Mouse (Mus musculus) left cerebral cortex, adult 2 months (tissue): ENCODE data around the gene Gm21973. TPM values are rescaled to one million over a fixed set of nuclear protein-coding genes. Genes with fewer than 3 reads are reported as not detected.

Source experiments
- DNase-seq, 2 experiments: peaks; one replicate each; pipeline ENCODE4 v3.0.0; 2021 to 2022; ENCODE audit warnings: low spot score in 2 of 2, mixed read lengths in 1 of 2; ENCODE audit errors: extremely low spot score in 1 of 2
- H3K27ac ChIP-seq: fragments of 200-600 bp; 2 replicates; pipeline ENCODE4 v1.8.1; 2022
- H3K4me3 ChIP-seq: fragments of 200-600 bp; 2 replicates; pipeline ENCODE4 v1.8.1; 2022
- CTCF ChIP-seq: fragments of 200-600 bp; IDR thresholded peaks from 2 replicates; pipeline ENCODE4 v1.8.1; 2022; ENCODE audit warnings: antibody characterized with exemption, mild to moderate bottlenecking, moderate library complexity
- intact Hi-C: fragments of 180-260 bp; cut with DNase I; formaldehyde crosslinking; loops from one replicate; pipeline ENCODE4 v1.15.1; 2025
- long read RNA-seq, 2 experiments: library from polyadenylated mRNA; stranded (forward); transcript quantifications; one replicate each; pipeline ENCODE4 v2.0.0; 2021; ENCODE audit warnings: borderline mapping rate in 2 of 2
- total RNA-seq, 2 experiments: library from RNA; stranded (reverse); gene quantifications; 2 replicates each; pipeline ENCODE4 v1.2.3; 2021

Gm21973 gene
- total RNA-seq = not detected
- long read RNA-seq, experiment 1 = 0 reads
- long read RNA-seq, experiment 2 = 0 reads

DNA sequence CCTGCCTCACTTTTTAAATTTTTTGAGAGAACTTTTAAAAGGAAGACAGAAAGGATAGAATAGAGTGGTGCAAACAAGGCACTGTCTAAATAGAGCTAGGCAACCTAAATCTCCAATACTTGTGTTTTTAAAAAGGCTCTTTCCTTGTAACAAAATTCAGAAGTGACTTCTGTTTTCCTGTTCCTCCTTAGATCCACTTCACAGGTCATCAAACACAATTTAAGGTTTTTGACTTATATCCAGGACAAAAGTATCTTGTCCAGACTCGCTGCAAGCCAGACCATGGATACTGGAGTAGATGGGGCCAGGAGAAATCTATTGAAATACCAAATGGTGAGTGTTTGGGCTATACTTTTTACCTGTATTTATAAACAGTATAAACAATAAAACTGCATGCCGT lies at the start of gene Gm21973:
TSS of gene Gm21973 (plus strand) at position 301 of the 400 bp plus-strand sequence.
- DNase-seq = no peak
- intact Hi-C loops = no loop called here
- Histone ChIP-seq H3K4me3 (no peak within 1 kb of the TSS), H3K27ac (no peak within 1 kb of the TSS)
- TF ChIP-seq CTCF = no peak

GRCm38 (mm10) chr15:10276386-10276785 lies 48.8 kb upstream of the Gm21973 start:
- no peak for DNase-seq
- H3K4me3 ChIP-seq = no peak overlapping the region
- TF ChIP-seq CTCF = no peak
- intact Hi-C loops = no loop called here
- H3K27ac ChIP-seq = no peak overlapping the region

GRCm38 (mm10) chr15:10277461-10277860 lies 47.7 kb upstream of the Gm21973 start:
- DNase-seq = no peak
- intact Hi-C loops = no loop called here
- H3K4me3 ChIP-seq = no peak overlapping the region
- no peak for TF ChIP-seq CTCF
- no peak overlapping the region for H3K27ac ChIP-seq

DNA sequence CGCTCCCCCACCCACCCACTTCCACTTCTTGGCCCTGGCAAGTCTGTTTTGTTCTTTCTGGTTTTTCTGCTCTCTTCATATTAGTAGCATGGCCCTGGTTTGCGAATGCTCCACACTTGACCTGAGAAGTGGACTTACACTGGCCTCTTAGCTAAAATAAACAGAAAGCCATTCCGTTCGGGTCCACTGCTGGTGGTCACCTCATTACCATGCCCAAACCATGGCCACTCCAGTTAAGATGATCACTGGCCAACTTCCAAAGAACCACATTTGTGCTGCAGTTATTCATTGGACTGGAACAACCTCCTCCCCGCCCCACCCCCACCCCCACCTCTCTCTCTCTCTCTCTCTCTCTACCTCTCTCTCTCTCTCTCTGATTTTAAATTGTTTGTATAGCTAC lies 43.6 kb upstream of the Gm21973 start:
- no peak for TF ChIP-seq CTCF
- intact Hi-C loops = no loop called here
- Histone ChIP-seq H3K27ac (no peak overlapping the region), H3K4me3 (no peak overlapping the region)
- DNase-seq = no peak

- Histone ChIP-seq H3K4me3 (no peak overlapping the region), H3K27ac (no peak overlapping the region)
- intact Hi-C loops = no loop called here
- TF ChIP-seq CTCF = no peak
- DNase-seq = no peak
These were observed 41.5 kb upstream of the Gm21973 start for GRCm38 (mm10) chr15:10283661-10284060.

- no peak overlapping the region for H3K4me3 ChIP-seq
- no peak for DNase-seq
- intact Hi-C loops = no loop called here
- no peak overlapping the region for H3K27ac ChIP-seq
- no peak for TF ChIP-seq CTCF
These were observed 28.6 kb upstream of the Gm21973 start for GRCm38 (mm10) chr15:10296570-10296969.

DNA sequence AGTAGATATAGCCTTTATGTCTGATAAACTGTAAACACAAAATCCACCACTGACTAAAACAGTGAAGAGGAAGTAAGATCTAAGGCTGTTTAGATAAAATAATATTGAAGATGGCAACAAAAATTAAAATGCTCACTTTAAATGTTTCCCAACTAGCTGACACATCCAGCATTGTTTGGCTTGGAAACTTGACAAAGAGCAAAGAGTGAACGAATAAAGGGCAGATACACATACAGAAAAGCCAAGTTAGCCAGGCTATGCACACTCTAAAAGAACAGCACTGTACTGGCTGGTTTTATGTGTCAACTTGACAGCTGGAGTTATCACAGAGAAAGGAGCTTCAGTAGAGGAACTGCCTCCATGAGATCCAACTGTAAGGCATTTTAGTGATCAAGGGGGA lies 27.1 kb upstream of the Gm21973 start:
- no peak for TF ChIP-seq CTCF
- no peak for DNase-seq
- Histone ChIP-seq H3K27ac (no peak overlapping the region), H3K4me3 (no peak overlapping the region)
- intact Hi-C loops = no loop called here

GRCm38 (mm10) chr15:10299467-10299866 lies 25.7 kb upstream of the Gm21973 start:
- intact Hi-C loops = no loop called here
- no peak for TF ChIP-seq CTCF
- no peak overlapping the region for H3K4me3 ChIP-seq
- no peak for DNase-seq
- H3K27ac ChIP-seq = no peak overlapping the region

DNA sequence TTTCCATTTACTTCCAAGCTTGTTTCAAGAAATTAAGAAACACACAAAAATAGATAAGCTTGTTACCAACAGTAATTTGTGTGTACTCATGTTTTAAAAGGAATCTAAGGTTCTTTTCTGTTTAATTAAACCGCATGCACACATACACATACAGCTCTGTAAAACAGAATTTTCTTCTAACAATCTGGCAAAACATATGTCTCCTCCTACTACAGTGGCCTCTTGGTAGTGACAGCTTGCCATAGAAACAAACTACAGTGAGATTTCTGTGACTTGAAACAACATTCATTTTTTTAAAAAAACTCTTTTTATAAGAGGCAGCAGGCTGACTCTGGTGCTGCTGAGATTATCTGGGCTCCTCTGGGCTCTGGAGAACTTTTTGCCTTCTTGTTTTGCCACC lies 18.7 kb upstream of the Gm21973 start:
- Histone ChIP-seq H3K4me3 (no peak overlapping the region), H3K27ac (no peak overlapping the region)
- intact Hi-C loops = no loop called here
- TF ChIP-seq CTCF = no peak
- DNase-seq = no peak

GRCm38 (mm10) chr15:10311826-10312225 lies 13.4 kb upstream of the Gm21973 start:
- H3K4me3 ChIP-seq = no peak overlapping the region
- intact Hi-C loops = no loop called here
- no peak overlapping the region for H3K27ac ChIP-seq
- no peak for DNase-seq
- TF ChIP-seq CTCF = no peak

DNA sequence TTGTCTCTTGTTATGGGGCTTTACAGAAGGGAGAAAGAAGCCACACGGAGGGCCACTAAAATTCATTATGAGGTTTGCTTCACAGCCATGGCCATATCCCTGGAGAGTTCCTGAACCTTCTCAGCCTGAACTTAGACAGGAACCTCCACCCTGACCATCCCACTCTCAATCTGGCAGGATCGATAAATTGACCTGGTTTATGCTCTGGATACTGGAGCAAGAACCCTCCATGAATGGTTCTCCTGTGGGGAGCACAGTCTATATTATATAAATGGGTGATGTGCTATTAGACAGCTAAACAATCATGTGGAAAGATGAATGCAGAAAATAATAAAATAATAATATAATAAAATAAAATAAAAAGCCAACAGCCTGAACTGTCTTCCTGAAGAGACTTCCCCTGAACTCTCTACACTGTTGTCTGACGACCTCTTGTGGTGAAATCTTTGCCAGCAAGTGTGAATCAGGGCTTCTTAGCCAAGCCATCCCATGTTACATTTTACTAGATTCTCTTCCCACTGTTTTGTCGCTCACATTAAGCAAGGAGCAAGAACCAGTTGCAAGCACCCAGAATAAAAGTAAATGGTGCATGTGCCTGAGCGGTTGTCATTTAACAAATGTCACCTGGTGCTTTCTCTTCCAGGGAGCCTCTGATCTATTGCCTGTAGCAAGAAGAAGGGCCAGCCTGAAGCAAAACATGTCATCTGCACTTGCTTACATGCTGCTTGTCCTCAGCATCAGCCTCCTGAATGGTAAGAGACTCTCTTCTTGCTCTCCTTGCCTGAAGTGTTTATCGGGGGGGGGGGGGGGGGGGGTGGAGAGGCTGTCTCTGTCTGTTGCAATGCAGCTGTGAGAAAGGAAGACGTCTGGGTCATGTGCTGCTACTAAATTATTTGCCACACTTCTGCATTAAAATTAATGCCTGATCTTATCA lies 11.4 kb upstream of the Gm21973 start:
- peak; percentile 75 for TF ChIP-seq CTCF
- no peak overlapping the region for H3K4me3 ChIP-seq
- intact Hi-C loops = loop anchor here (1.0 kb wide), 1 partner anchor 858 kb away; no protein-coding TSS in a partner anchor
- DNase-seq = peak; percentile 48 to 58
- H3K27ac ChIP-seq = no peak overlapping the region

GRCm38 (mm10) chr15:10330626-10331025 lies 5.4 kb downstream of the Gm21973 start:
- intact Hi-C loops = no loop called here
- TF ChIP-seq CTCF = no peak

DNA sequence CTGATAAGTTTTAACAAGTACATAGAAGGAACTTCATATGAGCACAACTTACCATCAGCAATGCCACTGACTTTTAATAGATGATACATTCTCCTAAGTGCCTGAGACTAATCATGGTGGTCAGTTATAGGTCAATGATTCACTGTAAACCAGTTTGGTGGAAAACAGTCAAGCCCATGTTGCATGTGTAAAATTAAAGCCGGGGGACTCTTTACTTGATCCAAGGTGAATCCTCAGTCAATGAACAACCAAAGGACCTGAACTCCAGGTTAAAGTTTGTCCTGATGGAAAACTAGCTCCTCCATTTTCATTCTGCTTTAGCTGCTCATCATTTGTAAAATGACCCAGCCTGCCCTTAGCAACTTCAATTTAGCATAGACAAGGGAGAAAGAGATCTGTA lies 7.4 kb downstream of the Gm21973 start:
- Histone ChIP-seq H3K27ac (no peak overlapping the region), H3K4me3 (no peak overlapping the region)
- TF ChIP-seq CTCF = no peak
- intact Hi-C loops = no loop called here
- DNase-seq = no peak

More at GRCm38 (mm10) chr15:10330626-10331025, 5.4 kb downstream of the Gm21973 start:
- DNase-seq = no peak
- H3K27ac ChIP-seq = no peak overlapping the region
- no peak overlapping the region for H3K4me3 ChIP-seq
